Mouse (Mus musculus): ENCODE measurements around the gene Dnttip1.

Gene Dnttip1

DNA sequence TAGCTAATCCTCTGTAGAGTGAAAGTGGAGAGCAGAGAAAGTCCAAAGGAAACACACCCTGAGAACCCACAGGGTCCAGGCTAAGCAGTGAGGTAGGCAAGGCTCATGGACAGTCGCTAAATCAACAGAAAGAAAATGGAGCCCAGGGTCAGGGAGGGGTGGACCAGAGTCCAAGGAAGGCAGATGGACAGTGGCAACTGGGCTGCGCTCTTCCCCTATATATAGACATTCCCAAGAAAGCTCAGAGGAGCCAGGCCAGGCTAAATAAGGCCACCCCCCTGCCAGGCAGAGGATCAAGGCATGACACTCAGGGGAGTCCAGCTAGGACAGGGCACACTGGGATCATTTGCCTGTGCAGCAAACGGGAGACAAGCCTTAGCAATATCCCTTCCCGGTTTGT, 36.1 kb downstream of the Dnttip1 start:
- no peak for DNase-seq (ENCODE audit: low read depth, low spot score)

DNA sequence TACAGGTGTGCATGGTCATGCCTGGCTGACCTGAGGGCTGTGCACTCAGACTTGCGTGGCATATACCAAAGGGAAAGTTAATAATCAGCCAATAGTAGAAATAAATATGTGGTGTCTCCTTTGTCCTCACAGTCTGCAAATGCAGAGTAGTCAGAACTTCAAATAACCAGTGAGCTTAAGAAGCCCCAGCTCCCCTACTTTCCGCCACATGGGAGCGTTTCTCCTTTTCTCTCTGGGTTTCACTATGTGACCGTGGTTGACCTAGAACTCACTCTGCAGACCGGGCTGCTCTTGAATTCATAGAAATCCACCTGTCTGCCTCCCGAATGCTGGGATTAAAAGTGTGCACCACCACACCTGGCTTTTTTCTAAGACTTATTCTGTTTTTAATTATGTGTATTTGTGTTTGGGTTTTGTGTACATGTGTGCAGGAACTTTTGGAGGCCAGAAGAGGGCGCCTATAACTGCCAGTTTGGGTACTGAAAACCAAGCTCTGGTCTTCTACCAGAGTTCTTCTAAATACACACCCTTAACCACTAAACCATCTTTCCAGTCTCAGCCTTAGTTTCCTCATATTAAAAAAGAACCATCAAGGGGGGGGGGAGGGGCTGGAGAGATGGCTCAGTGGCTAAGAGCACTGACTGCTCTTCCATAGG, 38.3 kb downstream of the Dnttip1 start:
- DNase-seq (ENCODE audit: low read depth, low spot score), result peak; percentile 80

DNA sequence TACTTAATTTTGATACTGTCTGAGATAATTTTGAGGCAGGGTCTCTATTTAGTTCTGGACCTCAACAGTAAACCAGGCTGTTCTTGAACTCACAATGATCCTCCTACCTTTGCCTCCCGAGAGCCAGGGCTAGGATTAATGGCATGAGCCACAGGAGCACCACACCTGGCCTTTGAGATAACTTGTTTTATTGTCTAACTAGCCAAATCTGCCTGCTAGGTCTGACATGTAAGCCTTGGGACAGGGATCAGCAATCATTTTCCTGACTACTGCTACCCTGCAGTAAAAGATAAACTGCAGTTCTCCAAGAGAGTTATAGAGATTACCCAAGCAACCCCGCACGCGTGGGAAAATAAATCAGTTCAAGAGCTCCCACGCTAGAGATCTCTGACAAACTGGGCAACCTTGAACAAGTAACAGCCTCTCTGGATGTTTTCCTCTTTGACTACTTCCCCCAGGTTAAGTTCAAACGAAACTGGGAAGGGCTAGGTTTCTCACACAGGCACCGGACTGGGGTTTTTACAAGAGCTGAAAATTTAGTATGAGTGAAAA, 39.2 kb downstream of the Dnttip1 start:
- no peak for DNase-seq (ENCODE audit: low read depth, low spot score)

DNA sequence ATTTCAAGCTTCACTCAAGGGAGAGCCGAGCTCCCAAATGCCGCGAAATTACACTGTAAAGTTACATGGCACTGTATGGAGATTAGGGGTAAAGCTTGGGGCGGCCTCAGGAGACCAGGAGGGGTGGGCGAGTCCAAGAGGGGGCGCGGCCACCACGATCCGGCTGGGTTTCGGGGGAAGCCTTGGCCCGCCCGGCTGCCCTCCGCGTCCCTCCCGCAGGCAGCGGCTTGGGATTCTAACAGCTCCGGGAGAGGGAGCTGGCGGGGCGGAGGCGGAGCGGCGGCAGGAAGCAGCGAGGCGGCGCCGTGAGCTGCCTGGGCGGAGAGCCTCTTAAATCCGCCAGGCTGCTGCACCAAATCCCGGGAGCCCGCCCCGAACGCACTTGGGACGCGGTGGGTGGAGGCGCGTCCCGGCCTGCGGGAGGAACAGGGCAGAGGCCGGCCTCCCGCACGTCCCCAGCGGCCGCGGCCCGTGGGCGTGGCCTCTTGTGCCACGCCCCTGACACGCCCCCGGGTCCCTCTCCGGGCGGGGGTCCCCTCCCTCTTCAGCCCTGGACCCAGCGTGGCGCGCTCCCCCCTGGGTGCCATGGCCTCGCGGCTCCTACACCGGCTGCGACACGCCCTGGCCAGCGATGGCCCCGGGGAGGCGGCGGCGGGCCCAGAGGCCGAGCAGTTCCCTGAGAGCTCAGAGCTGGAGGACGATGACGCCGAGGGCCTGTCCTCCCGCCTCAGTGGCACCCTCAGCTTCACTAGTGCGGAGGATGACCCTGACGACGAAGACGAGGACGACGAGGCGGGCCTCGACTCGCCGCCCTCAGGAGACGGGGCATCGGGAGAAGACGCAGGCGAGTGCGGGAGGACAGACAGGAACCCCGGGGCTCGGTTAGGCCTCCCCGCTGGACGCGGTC, 40.0 kb downstream of the Dnttip1 start, which contains the start of gene Snx21:
TSS of gene Snx21 (plus strand) at position 343 of the 907 bp plus-strand sequence.
- peak; percentile 83 for DNase-seq (ENCODE audit: low read depth, low spot score)

DNA sequence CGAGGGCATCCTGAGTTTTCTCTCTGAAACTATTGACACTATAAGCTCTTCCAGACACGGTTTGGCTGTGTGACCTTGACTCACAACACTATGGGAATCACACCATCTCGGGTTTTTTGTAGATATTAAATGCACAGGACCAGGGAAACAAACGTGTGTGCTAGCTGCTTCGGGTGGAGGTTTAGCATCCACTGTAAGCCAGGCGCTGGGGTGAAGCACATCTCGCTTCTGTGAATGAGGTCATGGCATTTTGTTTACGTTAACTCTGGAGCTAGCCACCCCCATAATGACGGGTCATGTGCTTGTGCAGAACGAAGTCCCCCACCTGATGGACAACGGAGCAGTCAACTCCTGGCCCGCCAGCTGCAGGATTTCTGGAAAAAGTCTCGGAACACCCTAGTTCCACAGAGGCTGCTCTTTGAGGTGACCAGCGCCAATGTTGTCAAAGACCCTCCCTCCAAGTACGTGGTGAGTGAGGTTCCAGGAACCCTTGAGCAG, 40.7 kb downstream of the Dnttip1 start:
- DNase-seq (ENCODE audit: low read depth, low spot score), result no peak

DNA sequence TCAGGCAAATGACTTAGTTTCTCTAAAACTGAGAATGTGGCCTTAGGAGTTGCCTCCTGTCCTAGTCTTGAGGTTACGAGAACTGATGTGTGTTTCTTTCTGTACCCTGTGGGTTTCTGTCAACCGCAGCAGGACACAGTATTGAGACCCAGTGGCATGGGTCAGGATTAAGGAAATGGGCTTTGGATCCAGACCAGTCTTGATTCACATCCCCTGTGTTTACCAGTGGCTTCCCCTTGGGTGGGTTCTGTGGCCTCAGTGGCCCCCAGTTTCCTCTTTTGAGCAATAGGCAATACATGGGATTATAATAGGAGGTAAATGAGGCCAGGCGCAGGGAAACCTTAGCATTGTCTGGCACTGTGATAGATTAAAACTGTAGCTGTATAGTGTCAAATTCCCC, 41.2 kb downstream of the Dnttip1 start:
- no peak for DNase-seq (ENCODE audit: low read depth, low spot score)

DNA sequence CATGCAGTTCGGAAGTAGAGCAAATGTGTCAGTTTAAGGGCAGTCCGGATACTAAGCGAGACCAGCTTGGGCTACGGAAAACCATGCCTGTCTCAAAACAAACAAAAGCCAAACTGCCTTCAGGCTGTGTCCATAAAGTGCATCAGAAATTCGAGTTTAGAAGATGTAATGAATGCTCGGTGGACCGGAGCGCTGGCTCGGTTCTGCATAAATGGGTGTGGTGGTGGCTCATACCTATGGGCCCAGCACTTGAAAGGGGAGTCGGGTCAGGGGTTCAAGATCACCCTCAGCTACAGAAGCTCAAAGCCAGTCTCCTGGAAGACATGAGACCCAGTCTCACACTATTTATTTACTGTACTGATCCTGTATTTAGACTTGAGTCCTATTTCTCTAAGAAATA, 42.0 kb downstream of the Dnttip1 start:
- DNase-seq (ENCODE audit: low read depth, low spot score), result no peak

DNA sequence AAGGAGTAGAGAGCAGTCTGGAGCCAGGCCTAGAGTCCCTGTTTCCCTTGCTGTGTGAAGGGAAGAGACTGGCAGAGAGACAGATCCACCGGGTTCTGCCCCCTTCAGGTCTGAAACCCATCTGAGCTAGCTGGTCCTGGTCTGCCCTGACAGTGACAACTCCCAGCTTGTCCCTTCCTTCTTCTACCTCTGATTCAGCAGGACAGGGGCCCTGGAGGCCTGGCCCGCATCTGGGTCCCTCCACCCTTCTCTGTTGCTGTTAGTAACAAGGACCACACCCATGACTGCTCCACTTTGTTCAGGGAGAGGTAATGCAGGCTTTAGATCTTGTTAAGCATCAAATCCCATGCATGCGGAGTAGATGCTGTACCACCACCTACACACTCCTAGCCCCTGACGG, 42.6 kb downstream of the Dnttip1 start:
- DNase-seq (ENCODE audit: low read depth, low spot score), result peak; percentile 54

DNA sequence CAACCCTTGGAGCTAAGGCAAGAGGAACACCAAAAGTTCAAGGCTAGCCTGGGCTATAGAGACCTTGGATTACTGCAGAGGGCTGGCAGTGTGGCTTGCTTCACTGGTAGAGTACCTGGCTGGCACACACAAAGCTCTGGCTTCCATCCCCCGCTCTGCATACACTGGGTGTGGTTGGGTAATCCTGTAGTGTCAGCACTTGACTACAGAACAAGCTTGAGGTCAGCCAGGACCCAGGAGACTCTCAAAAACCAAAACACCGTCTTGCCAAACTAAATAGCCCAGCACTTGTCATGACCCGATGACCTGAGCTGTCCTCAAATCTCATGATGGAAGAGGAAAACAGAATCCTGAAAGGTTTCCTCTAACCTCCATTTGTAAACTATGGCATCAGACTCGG, 44.7 kb downstream of the Dnttip1 start:
- no peak for DNase-seq (ENCODE audit: low read depth, low spot score)

DNA sequence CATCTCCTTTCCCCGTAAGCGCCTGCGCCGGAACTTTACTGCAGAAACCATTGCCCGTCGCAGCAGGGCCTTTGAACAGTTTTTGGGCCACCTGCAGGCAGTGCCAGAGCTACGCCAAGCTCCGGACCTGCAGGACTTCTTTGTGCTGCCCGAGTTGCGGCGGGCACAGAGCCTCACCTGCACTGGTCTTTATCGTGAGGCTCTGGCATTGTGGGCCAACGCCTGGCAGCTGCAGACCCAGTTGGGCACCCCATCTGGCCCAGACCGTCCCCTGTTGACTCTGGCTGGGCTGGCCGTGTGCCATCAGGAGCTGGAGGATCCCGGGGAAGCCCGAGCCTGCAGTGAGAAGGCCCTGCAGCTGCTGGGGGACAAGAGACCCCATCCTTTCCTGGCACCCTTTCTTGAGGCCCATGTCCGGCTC, 46.1 kb downstream of the Dnttip1 start:
- no peak for DNase-seq (ENCODE audit: low read depth, low spot score)

DNA sequence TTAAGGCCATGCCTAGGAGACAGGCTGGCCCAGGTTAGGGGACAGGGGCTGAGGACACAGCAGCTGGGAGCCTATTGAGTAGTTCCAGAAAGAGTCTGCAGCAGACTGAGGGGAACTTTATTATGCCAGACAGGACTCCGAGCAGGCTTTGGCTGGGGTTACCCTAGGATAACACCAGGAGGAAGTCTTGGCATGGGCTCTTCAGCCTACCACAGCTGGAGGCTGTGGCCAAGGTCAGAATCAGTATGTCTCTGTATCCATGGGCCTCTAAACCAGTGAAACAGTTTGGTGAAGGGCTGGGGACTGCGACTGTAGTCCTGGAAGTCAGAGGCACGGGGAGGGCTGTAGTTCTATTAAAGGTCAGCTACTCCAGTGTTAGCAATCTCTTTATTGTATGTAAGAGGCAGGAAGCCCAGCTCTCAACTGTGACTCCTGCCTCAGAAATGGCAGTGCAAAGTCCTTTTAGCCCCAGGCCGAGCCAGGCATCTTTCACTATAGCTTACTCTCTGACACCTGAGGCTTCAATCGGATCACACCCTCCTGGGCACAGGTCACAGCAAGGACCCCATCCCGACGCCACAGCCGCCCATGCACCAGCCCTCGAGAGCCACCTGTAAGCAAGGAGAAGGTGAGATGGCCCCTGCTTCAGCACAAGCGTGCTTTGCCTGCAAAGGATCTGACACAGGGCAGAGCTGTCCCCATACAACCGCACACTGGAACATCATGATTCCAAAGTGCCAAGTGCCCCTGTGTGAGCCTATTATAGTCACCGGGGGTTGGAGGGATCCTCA, 46.8 kb downstream of the Dnttip1 start:
- no peak for DNase-seq (ENCODE audit: low read depth, low spot score)

DNA sequence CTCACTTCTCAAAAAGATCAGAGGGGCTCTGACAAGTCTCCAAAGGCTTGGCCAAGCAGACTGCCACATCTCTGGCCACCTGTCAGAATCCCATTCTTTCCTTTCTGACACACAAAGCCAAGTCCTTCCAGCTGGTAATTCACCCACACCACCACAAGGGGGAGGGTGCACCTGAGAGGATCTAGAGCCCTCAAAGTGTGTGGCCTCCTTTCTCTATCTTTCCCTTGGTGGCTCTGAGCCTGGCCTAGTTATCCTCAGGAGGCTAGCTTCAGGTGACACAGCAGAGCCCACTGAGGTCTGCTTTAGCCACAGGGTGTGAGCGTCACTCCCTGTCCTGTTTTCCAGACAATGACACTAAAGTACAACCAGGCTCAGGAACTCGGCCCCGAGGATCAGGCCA, 47.5 kb downstream of the Dnttip1 start:
- peak; percentile 90 for DNase-seq (ENCODE audit: low read depth, low spot score)

DNA sequence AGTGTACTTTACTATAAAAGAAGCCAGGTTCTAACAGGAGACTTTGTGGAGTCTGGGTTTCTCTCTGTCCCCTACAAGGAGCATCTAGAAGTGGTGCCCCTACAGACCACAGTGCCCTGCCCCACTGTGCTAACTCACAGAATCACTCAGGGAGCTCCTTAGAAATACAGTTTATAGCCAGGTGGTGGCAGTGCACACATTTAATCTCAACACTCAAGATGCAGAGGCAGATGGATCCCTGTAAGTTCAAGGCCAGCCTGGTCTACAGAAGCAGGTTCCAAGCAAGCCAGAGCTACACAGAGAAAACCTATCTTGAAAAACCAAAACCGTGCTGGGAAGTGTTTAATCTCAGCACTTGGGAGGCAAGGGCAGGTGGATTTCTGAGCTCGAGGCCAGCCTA, 48.0 kb downstream of the Dnttip1 start:
- peak; percentile 62 for DNase-seq (ENCODE audit: low read depth, low spot score)

DNA sequence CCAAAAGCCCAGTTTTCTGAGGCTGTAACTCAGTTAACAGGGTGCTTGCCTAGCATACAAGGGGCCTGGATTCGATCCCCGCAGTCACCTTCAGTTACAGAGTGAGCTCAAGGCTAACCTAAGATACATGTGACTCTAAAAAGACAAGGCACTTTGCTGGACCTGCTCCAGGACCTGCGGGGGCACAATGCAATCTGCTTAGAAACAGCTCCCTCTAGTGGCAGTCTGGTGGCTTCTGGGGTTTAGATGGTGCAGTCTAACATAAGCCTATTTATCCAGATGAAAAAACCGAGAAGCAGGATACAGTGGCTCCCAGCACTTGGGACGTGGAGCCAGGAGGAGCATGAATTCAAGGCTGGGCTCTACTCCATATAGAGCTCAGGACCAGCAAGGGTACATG, 48.5 kb downstream of the Dnttip1 start:
- peak; percentile 91 for DNase-seq (ENCODE audit: low read depth, low spot score)

DNA sequence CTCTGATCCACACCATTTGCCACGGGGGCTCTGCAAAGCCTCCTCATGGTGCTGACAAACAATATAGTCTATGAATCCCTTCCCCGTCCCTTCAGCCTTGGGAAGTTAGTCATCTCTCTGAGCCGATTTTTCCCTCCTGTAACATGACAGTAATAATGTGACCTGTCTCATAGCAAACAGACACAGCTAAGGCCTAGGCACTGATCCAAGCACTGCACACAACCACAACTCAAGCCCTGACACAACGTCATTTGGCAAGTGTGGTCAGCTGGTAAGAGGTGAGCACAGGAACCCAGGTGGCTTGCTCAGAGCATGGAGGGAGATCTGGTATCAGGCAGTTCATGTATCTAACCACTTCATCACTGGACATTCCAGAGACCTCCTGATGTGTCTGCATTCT, 50.1 kb downstream of the Dnttip1 start:
- no peak for DNase-seq (ENCODE audit: low read depth, low spot score)

DNA sequence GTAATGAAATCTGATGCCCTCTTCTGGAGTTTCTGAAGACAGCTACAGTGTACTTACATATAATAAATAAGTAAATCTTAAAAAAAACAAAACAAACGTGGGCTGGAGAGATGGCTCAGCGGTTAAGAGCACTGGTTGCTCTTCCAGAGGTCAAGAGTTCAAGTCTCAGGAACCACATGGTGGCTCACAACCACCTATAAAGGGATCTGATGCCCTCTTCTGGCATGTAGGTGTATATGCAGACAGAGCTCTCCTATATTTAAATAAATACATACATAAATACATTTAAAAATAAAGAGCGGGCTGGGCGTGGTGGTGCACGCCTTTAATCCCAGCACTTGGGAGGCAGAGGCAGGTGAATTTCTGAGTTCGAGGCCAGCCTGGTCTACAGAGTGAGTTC, 52.8 kb downstream of the Dnttip1 start:
- DNase-seq (ENCODE audit: low read depth, low spot score), result peak; percentile 76

DNA sequence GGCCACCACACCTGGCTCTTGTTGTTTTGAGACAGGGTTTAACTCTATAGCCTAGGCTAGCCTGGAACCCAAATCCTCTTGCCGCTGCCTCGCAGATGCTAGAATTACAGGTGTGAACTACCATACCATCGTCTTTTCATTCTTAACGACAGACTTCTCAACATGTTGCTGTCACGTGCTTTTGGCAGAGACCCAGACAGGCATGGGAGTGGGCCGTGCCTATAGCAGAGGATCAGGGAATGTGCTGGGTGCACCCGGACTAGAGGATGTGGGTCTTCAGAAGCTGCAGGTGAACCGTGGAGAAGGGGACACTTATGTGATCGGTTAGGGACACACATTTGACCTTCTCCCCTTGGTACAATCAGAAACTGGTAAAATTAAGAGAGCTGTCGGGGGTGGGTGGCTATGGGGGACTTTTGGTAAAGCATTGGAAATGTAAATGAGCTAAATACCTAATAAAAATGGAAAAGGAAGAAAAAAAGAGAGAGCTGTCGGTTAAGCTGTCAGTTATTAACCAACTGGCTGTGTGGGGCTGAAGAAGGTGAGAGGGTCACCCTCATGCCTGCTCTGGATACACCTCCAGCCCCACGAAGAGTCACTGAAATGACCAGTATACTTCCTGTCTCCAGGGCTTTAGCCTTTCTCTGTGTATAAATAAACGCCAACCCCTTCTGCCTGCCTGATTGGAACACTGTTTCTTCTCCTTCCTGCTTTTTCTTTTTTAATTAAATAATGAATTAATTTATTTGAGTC, 54.6 kb downstream of the Dnttip1 start:
- no peak for DNase-seq (ENCODE audit: low read depth, low spot score)

DNA sequence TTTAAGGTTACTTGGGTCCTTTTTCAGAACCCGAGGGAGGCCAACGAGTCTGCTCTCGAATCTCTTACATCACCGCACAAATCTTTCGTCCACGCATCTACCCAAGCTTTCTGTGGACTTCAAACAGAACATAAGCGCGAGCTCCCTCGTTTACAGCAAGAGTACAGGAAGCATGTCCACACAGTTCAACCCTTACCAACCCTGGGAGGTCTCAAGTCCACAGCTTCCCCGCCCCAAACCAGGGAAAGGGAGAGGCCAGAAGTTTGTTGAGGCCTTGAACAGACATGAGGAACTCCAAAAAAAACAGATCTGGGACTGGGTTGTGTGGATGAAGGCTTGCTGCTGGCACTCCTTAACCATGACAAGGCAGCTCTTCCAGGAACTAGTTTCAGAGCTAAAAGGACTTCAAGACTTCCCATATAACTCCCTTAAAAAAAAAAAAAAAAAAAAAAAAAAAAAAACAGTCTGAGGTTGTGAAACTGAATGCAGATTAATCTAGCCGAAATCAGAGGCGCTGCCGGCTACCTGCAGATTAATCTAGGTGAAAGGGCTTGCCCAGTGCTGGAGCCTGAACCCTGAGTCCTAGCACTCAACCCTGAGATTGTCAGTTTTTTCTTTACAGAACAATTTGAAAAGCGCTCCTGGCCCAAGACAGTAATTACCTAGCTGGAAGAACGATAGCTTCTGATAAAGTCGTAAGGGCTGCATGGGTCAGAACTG, 57.6 kb downstream of the Dnttip1 start:
- no peak for DNase-seq (ENCODE audit: low read depth, low spot score)

DNA sequence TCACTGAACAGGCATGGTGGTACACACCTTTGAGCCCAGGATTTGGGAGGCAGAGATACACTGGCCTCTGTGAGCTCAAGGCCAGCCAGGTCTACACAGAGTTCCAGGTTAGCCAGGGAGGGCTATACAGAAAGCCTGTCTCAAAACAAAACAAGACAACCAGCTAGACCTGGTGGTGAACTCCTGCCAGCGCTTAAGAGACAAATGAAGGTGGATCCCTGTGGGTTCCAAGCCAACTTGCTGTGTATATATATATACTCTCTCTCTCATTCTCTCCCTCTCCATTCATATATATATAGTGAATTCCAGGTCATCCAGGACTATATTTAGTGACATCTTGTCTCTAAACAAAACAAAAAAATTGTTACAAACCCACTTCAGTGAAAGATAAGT, 58.1 kb downstream of the Dnttip1 start:
- no peak for DNase-seq (ENCODE audit: low read depth, low spot score)

Measured in ZHBTc4 (cell line).